Mouse (Mus musculus) intestine, embryonic 15.5 days (tissue): Measurements from ENCODE around the gene Arfgap3. TPM values are rescaled to one million over a fixed set of nuclear protein-coding genes. Genes with fewer than 3 reads are reported as not detected.

Experiments
- ATAC-seq: fragments of 200-750 bp; cut with Nextera tagmentation; 2 replicates; pipeline ENCODE4 v1.8.0; 2017; ENCODE audit warnings: moderate TSS enrichment, moderate library complexity
- H3K27ac ChIP-seq: fragments of 300-500 bp; sonication (generic); 2 replicates; pipeline ENCODE4 v1.5.1; 2015; ENCODE audit warnings: mild to moderate bottlenecking, inconsistent platforms
- H3K27me3 ChIP-seq: fragments of 300-500 bp; sonication (generic); replicated peaks from 2 replicates; pipeline ENCODE4 v1.6.1; 2015; ENCODE audit warnings: inconsistent platforms
- H3K36me3 ChIP-seq: fragments of 300-500 bp; sonication (generic); 2 replicates; pipeline ENCODE4 v1.6.1; 2015; ENCODE audit warnings: inconsistent platforms
- H3K4me1 ChIP-seq: fragments of 300-500 bp; sonication (generic); replicated peaks from 2 replicates; pipeline ENCODE4 v1.6.1; 2015; ENCODE audit warnings: inconsistent platforms
- H3K4me2 ChIP-seq: fragments of 300-500 bp; sonication (generic); replicated peaks from 2 replicates; pipeline ENCODE4 v1.6.1; 2015; ENCODE audit warnings: mild to moderate bottlenecking, inconsistent platforms
- H3K4me3 ChIP-seq: fragments of 300-500 bp; sonication (generic); replicated peaks from 2 replicates; pipeline ENCODE4 v1.5.1; 2015; ENCODE audit warnings: inconsistent platforms
- H3K9ac ChIP-seq: fragments of 300-500 bp; sonication (generic); 2 replicates; pipeline ENCODE4 v1.6.1; 2015; ENCODE audit warnings: inconsistent platforms
- H3K9me3 ChIP-seq: fragments of 300-500 bp; sonication (generic); 2 replicates; pipeline ENCODE4 v1.6.1; 2016; ENCODE audit warnings: inconsistent platforms
- WGBS: fragments of 180-500 bp; shearing (Covaris S2); methylation state at CpG from one replicate; pipeline ENCODE4 v1.1.7; 2015; 5-methylcytosine and 5-hydroxymethylcytosine counted together
- polyA plus RNA-seq: library from polyadenylated mRNA; unstranded; fragments of >200 nt; fragmentation: Nextera tagmentation; extraction: Ambion mirVana; gene quantifications from 2 replicates; pipeline ENCODE4 v1.2.1, GENCODE M21; 2015

The Arfgap3 gene
- polyA plus RNA-seq, 1 experiment from 2014 or later, result 60.5 TPM

GRCm38 (mm10) chr15:83257906-83258305 lies 92.1 kb downstream of the Arfgap3 start:
- H3K4me2 ChIP-seq, result no peak overlapping the region
- no peak overlapping the region for H3K4me3 ChIP-seq
- H3K4me1 ChIP-seq, result no peaks in the 10 kb centered on the region
- 62% methylated on average over 13 of the region's 13 CpGs for WGBS
- H3K36me3 ChIP-seq, result no peaks in the 10 kb centered on the region
- H3K9ac ChIP-seq, result no peak overlapping the region
- ATAC-seq, result no peak
- H3K27ac ChIP-seq, result no peak overlapping the region
- H3K27me3 ChIP-seq, result no peaks in the 10 kb centered on the region
- no peaks in the 10 kb centered on the region for H3K9me3 ChIP-seq

- Histone ChIP-seq H3K9ac (no peak overlapping the region), H3K27ac (no peak overlapping the region), H3K9me3 (no peaks in the 10 kb centered on the region), H3K27me3 (peaks cover 6% of the 10 kb centered on the region), H3K4me2 (no peak overlapping the region), H3K4me1 (peaks cover 3% of the 10 kb centered on the region), H3K36me3 (no peaks in the 10 kb centered on the region), H3K4me3 (no peak overlapping the region)
- 74% methylated on average over 4 of the region's 4 CpGs for whole genome bisulfite sequencing
- no peak for ATAC-seq
Measured at GRCm38 (mm10) chr15:83256491-83256890, 93.6 kb downstream of the Arfgap3 start.

DNA sequence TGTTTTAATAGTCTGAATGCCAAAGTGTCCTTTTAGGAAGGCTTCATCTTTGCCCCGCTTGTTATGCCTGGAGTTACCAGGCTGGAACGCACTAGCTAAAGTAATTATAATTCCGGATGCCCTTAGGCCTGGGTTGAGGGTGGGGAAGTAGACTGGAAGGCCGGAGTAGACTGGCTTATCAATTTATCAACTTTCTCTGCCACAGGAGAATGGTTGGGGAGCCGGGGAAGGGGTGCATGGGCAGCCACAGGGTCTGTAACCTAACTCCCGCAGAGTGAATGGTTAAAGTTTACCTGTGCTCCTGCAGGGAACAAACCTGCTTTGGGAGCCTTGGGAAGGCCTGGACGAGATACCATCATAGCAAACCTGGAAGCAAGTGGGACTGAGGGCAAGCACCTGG lies 94.1 kb downstream of the Arfgap3 start:
- no peaks in the 10 kb centered on the region for H3K9me3 ChIP-seq
- peaks cover 7% of the 10 kb centered on the region for H3K4me1 ChIP-seq
- ATAC-seq, result no peak
- H3K27me3 ChIP-seq, result peaks cover 11% of the 10 kb centered on the region
- H3K4me2 ChIP-seq, result no peak overlapping the region
- H3K36me3 ChIP-seq, result no peaks in the 10 kb centered on the region
- no peak overlapping the region for H3K27ac ChIP-seq
- WGBS, result 81% methylated on average over 7 of the region's 7 CpGs
- H3K4me3 ChIP-seq, result no peak overlapping the region
- no peak overlapping the region for H3K9ac ChIP-seq

- Histone ChIP-seq H3K27ac (no peak overlapping the region), H3K4me3 (no peak overlapping the region)
- 91% methylated on average over 4 of the region's 4 CpGs for WGBS
Measured at GRCm38 (mm10) chr15:83255191-83255782, 94.8 kb downstream of the Arfgap3 start.

GRCm38 (mm10) chr15:83254372-83255070 lies 95.5 kb downstream of the Arfgap3 start:
- Histone ChIP-seq H3K4me3 (no peak overlapping the region), H3K9me3 (no peaks in the 10 kb centered on the region), H3K27ac (no peak overlapping the region), H3K4me1 (peaks cover 14% of the 10 kb centered on the region), H3K4me2 (no peak overlapping the region), H3K36me3 (no peaks in the 10 kb centered on the region), H3K9ac (no peak overlapping the region), H3K27me3 (peaks cover 14% of the 10 kb centered on the region)
- ATAC-seq, result no peak
- WGBS, result 65% methylated on average over 10 of the region's 10 CpGs

More at GRCm38 (mm10) chr15:83255191-83255782, 94.8 kb downstream of the Arfgap3 start:
- peaks cover 14% of the 10 kb centered on the region for H3K27me3 ChIP-seq
- no peak for ATAC-seq
- no peaks in the 10 kb centered on the region for H3K36me3 ChIP-seq
- H3K4me1 ChIP-seq, result peaks cover 13% of the 10 kb centered on the region
- H3K4me2 ChIP-seq, result no peak overlapping the region
- H3K9ac ChIP-seq, result no peak overlapping the region
- no peaks in the 10 kb centered on the region for H3K9me3 ChIP-seq

GRCm38 (mm10) chr15:83252060-83252459 lies 98.0 kb downstream of the Arfgap3 start:
- 73% methylated on average over 14 of the region's 14 CpGs for WGBS
- H3K27ac ChIP-seq, result no peak overlapping the region
- ATAC-seq, result no peak
- no peaks in the 10 kb centered on the region for H3K9me3 ChIP-seq
- no peaks in the 10 kb centered on the region for H3K36me3 ChIP-seq
- peaks cover 14% of the 10 kb centered on the region for H3K27me3 ChIP-seq
- no peak overlapping the region for H3K4me3 ChIP-seq
- peaks cover 19% of the 10 kb centered on the region for H3K4me1 ChIP-seq
- peak overlapping the region; percentile 93 for H3K4me2 ChIP-seq
- H3K9ac ChIP-seq, result no peak overlapping the region

- Histone ChIP-seq H3K4me2 (peak within 1 kb of the TSS; percentile 93), H3K4me1 (peaks cover 20% of the 10 kb centered on the region), H3K4me3 (peak within 1 kb of the TSS; percentile 61), H3K9ac (peak within 1 kb of the TSS; percentile 58), H3K27me3 (peaks cover 14% of the 10 kb centered on the region), H3K27ac (no peak within 1 kb of the TSS), H3K36me3 (no peaks in the 10 kb centered on the region), H3K9me3 (no peaks in the 10 kb centered on the region)
- WGBS, result 2% methylated on average over 66 of the region's 66 CpGs
- ATAC-seq, result peak; percentile 61
Measured at GRCm38 (mm10) chr15:83251176-83252004, 98.7 kb downstream of the Arfgap3 start, which contains the start of gene A4galt. A4galt (minus strand) TSS chr15:83251774.

DNA sequence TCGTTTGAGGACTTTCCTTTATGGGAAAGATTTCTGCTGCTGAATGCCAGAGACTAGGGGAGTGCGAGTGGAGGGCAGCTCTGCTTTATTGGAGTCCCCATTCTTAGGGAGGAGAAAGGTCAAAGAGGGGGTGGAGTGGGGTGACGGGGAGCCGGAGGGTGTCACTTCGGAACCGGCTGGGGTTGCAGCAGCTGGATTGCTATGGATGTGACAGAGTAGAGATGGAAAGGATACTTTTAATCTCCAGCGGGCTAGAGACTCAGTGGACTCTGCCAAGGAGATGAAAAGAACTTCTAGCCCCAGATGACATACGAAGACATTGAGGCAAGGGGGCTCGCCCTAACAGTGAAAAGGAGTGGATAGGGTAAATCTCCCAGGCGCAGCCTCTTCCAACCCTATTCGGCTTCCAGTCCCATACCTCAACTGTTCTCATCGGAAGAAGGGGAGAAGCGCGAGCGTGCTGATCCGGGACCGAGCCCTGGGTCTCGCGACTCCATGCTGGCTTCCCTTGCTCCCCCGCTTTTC lies 99.3 kb downstream of the Arfgap3 start:
- WGBS, result 3% methylated on average over 20 of the region's 20 CpGs
- no peak for ATAC-seq
- H3K9ac ChIP-seq, result peak overlapping the region; percentile 58
- no peaks in the 10 kb centered on the region for H3K36me3 ChIP-seq
- H3K4me1 ChIP-seq, result peaks cover 21% of the 10 kb centered on the region
- no peak overlapping the region for H3K27ac ChIP-seq
- H3K4me2 ChIP-seq, result peak overlapping the region; percentile 93
- peak overlapping the region; percentile 61 for H3K4me3 ChIP-seq
- H3K27me3 ChIP-seq, result peaks cover 14% of the 10 kb centered on the region
- no peaks in the 10 kb centered on the region for H3K9me3 ChIP-seq

Other genes starting within 250 kb of the Arfgap3 start
- gene Rrp7a, start 227.4 kb downstream of the Arfgap3 start, polyA plus RNA-seq, result 64.0 and 66.7 TPM in 2 replicates
- gene Poldip3, start 200.9 kb downstream of the Arfgap3 start, polyA plus RNA-seq, result 108 and 109 TPM in 2 replicates
- gene Cyb5r3, start 177.7 kb downstream of the Arfgap3 start, polyA plus RNA-seq, result 176 and 218 TPM in 2 replicates
- 3.3 and 4.2 TPM in 2 replicates for gene A4galt, start 98.5 kb downstream of the Arfgap3 start, polyA plus RNA-seq
- 70.8 and 78.1 TPM in 2 replicates for gene Pacsin2, start 114.4 kb upstream of the Arfgap3 start, polyA plus RNA-seq
- 17.1 and 18.4 TPM in 2 replicates for gene Ttll1, start 160.6 kb upstream of the Arfgap3 start, polyA plus RNA-seq
- gene Bik, start 176.6 kb upstream of the Arfgap3 start, polyA plus RNA-seq, result 4.3 and 5.6 TPM in 2 replicates
- 98.0 and 120 TPM in 2 replicates for gene Tspo, start 213.3 kb upstream of the Arfgap3 start, polyA plus RNA-seq
- gene Mcat, start 213.5 kb upstream of the Arfgap3 start, polyA plus RNA-seq, result 31.4 TPM in 2 replicates
- 31.0 and 31.5 TPM in 2 replicates for gene Ttll12, start 244.9 kb upstream of the Arfgap3 start, polyA plus RNA-seq